Mouse (Mus musculus) forebrain, postnatal 0 days (tissue): ENCODE data around the gene Rela. TPM values are rescaled to one million over a fixed set of nuclear protein-coding genes. Genes with fewer than 3 reads are reported as not detected.

Experiments
- ATAC-seq: fragments of 200-750 bp; cut with Nextera tagmentation; 2 replicates; pipeline ENCODE4 v1.8.0; 2017; ENCODE audit warnings: mild to moderate bottlenecking, moderate library complexity
- DNase-seq: peaks from one replicate; pipeline ENCODE4 v3.0.0-alpha.2; 2015
- H3K27ac ChIP-seq: fragments of 300-500 bp; sonication (generic); 2 replicates; pipeline ENCODE4 v1.5.1; 2014; ENCODE audit warnings: low read depth, mild to moderate bottlenecking, antibody characterized with exemption, low read length, moderate library complexity, mixed read lengths
- H3K27me3 ChIP-seq: fragments of 300-500 bp; sonication (generic); 2 replicates; pipeline ENCODE4 v1.6.1; 2014; ENCODE audit warnings: mild to moderate bottlenecking, low read length, mixed read lengths; ENCODE audit not compliant: insufficient read depth
- H3K36me3 ChIP-seq: fragments of 300-500 bp; sonication (generic); 2 replicates; pipeline ENCODE4 v1.6.1; 2014; ENCODE audit warnings: mild to moderate bottlenecking, moderate library complexity; ENCODE audit not compliant: insufficient read depth
- H3K4me1 ChIP-seq: fragments of 300-500 bp; sonication (generic); 2 replicates; pipeline ENCODE4 v1.6.1; 2014; ENCODE audit warnings: antibody characterized with exemption; ENCODE audit not compliant: insufficient read depth
- H3K4me2 ChIP-seq: fragments of 300-500 bp; sonication (generic); 2 replicates; pipeline ENCODE4 v1.6.1; 2014; ENCODE audit warnings: low read depth, mild to moderate bottlenecking, moderate library complexity
- H3K4me3 ChIP-seq: fragments of 300-500 bp; sonication (generic); 2 replicates; pipeline ENCODE4 v1.5.1; 2014; ENCODE audit warnings: low read depth, low read length, mixed read lengths
- H3K9ac ChIP-seq: fragments of 300-500 bp; sonication (generic); 2 replicates; pipeline ENCODE4 v1.6.1; 2014; ENCODE audit warnings: mild to moderate bottlenecking
- H3K9me3 ChIP-seq: fragments of 300-500 bp; sonication (generic); 2 replicates; pipeline ENCODE4 v1.6.1; 2016; ENCODE audit warnings: low read length
- CTCF ChIP-seq: sonication (generic); IDR thresholded peaks from 2 replicates; pipeline ENCODE4 v1.5.1; 2016; ENCODE audit warnings: antibody characterized with exemption, control low read depth, low read depth
- WGBS: fragments of 180-500 bp; shearing (Covaris S2); extraction: QIAGEN DNeasy Blood & Tissue Kit; methylation state at CpG from one replicate; pipeline ENCODE4 v1.1.7; 2014; 5-methylcytosine and 5-hydroxymethylcytosine counted together
- polyA plus RNA-seq: library from polyadenylated mRNA; unstranded; fragments of >200 nt; fragmentation: Nextera tagmentation; extraction: Ambion mirVana; gene quantifications from 2 replicates; pipeline ENCODE4 v1.2.1, GENCODE M21; 2015
- total RNA-seq: library from RNA; depleted of rRNA; stranded (reverse); fragments of >200 nt; gene quantifications from 2 replicates; pipeline ENCODE4 v1.2.3, GENCODE M21; 2014; rRNA removed

The Rela gene
- total RNA-seq, result 23.2 and 34.8 TPM in 2 replicates
- polyA plus RNA-seq, result 26.8 and 32.3 TPM in 2 replicates

DNA sequence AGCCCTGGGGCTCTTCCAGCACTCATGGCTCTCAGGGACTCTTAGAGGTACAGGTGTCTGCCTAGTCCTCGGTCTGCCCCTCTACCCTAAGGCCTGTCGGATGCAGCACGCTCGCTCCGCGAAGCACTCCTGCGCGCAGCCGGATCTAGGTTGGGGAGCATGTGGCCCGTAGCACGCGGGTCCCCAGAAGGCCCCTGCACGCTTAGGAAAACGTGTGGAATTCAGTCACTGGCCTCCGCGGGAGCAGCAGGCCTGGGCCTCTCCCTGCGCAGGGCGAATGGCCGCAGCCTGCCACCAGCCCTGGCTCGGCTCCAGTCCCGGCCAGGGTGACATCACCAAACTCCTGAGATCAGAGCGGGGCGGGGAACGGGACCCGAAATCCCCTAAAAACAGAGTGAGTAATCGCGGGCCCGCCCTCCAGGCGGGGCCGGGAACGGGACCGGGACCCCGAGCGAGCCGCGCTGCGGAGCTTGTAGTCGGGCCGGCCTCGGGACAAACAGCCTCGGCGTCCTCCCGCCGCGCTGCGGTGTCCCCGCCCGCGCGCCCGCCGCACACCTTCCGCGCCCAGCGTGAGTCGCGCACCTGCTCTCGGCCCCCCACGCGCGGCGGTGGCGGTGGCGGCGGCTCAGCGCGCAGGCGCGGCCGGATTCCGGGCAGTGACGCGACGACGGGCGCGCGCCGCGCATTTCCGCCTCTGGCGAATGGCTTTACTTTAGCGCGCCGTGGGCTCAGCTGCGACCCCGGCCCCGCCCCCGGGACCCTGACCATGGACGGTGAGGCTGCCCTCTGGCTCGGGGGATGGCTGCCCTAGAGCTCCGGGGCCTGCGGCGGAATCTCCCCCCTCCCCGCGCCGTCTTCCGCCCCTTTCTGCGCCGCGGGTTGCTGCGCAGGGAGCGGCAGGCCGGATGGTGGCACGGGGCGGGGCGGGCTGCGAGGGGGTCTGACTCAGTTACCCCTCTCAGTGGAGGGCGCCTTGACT, at the start of gene Rela:
Rela (plus strand) TSS at position 415 of the 979 bp plus-strand sequence.
- H3K27ac ChIP-seq, result peak within 1 kb of the TSS; percentile 92
- no peaks in the 10 kb centered on the region for H3K27me3 ChIP-seq
- H3K4me3 ChIP-seq, result peak within 1 kb of the TSS; percentile 90
- H3K9me3 ChIP-seq, result no peaks in the 10 kb centered on the region
- ATAC-seq (peak; percentile 89), DNase-seq (peak; percentile 90)
- peak within 1 kb of the TSS; percentile 91 for H3K9ac ChIP-seq
- 4% methylated on average over 99 of the region's 109 CpGs for WGBS
- H3K36me3 ChIP-seq, result peaks cover 34% of the 10 kb centered on the region
- peak within 1 kb of the TSS; percentile 93 for H3K4me2 ChIP-seq
- peaks cover 13% of the 10 kb centered on the region for H3K4me1 ChIP-seq
- TF ChIP-seq CTCF, result no peak

DNA sequence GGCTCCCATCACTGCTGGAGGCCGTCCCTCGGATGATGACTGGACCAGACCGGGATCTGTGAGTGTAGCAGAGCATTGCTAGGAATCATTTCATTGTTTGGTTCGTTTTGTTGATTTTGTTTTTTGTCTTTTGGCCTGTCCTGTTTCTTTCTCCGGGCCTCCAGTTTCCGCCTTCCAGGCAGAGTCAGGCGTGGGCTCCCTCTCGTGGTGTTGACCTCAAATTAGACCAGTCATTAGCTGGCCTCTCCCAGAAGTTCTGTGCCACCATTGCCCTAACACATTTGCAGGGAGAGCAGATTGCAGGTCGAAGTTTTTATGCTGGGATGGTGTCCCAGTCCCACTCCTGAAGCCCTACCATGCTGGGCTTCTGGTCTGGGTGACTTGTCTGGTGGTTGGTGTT, 48.1 kb upstream of the Rela start:
- DNase-seq, result no peak
- Histone ChIP-seq H3K4me2 (no peak overlapping the region), H3K27me3 (no peaks in the 10 kb centered on the region), H3K9me3 (no peaks in the 10 kb centered on the region), H3K4me3 (no peak overlapping the region), H3K9ac (no peak overlapping the region), H3K36me3 (no peaks in the 10 kb centered on the region), H3K4me1 (no peaks in the 10 kb centered on the region), H3K27ac (no peak overlapping the region)
- no peak for ATAC-seq
- 83% methylated on average over 9 of the region's 9 CpGs for WGBS
- TF ChIP-seq CTCF, result no peak

DNA sequence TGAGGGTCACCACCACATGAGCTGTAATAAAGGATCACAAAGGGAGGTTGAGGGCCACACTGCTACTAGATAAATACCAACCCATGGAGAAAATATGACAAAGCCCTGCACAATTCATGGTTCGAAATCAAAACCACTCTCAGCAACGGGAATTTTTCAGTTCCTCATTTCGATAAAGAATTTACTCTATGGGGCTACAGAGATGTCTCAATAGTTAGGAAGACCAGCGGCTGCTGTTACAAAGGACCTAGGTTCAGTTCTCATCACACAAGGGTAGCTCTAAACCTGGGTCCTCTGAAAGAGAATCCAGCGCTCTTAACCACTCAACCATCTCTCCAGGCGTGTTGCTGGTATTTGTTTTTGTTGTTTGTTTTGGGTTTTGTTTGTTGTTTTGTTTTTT, 45.4 kb upstream of the Rela start:
- Histone ChIP-seq H3K4me2 (no peak overlapping the region), H3K36me3 (no peaks in the 10 kb centered on the region), H3K4me1 (no peaks in the 10 kb centered on the region), H3K9me3 (no peaks in the 10 kb centered on the region), H3K9ac (no peak overlapping the region), H3K4me3 (no peak overlapping the region), H3K27me3 (no peaks in the 10 kb centered on the region), H3K27ac (no peak overlapping the region)
- TF ChIP-seq CTCF, result no peak
- DNase-seq (no peak), ATAC-seq (no peak)
- WGBS, result 90% methylated on average over 6 of the region's 6 CpGs

GRCm38 (mm10) chr19:5599224-5599623, 38.1 kb upstream of the Rela start:
- 81% methylated on average over 4 of the region's 4 CpGs for WGBS
- no peak for DNase-seq

DNA sequence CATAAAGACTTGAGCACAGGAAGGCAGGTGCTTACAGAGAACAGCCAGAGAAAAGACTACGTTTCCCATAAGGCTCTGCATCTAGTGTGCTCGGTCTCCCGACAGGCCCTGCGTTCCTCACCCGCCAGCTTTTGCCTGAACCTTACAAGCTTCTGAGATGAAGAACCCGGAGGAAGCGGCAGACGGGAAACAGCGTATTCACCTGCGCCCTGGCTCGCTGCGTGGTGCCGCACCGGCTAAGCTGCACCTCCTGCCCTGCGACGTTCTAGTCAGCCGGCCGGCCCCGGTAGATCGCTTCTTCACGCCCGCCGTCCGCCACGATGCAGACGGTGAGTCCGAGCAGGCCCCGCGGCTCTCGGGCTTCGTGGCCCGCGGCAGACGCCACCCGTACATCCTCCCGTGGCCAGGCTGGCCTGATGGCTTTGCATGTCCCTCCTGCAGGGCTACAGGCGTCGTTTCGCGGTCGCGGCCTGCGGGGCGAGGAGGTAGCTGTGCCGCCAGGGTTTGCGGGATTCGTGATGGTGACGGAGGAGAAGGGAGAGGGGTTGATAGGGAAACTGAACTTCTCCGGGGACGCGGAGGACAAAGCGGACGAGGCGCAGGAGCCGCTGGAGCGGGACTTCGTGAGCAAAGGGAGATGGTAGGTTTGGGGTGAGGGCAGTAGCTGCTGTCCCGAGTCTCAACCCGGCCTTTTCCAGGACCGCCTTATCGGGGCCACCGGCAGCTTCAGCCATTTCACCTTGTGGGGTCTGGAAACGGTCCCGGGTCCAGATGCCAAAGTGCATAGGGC, 35.3 kb upstream of the Rela start, which contains the start of gene Rnaseh2c:
Rnaseh2c (plus strand) TSS at position 122 of the 790 bp plus-strand sequence.
- ATAC-seq, result peak; percentile 97
- 0 out of 2 replicates have a peak, but pooled peaks have one; percentile 7 for TF ChIP-seq CTCF
- under 1% methylated on average over 64 of the region's 64 CpGs for WGBS
- H3K9ac ChIP-seq, result peak within 1 kb of the TSS; percentile 78
- DNase-seq, result peak; percentile 87
- no peaks in the 10 kb centered on the region for H3K9me3 ChIP-seq
- H3K36me3 ChIP-seq, result peaks cover 42% of the 10 kb centered on the region
- H3K27ac ChIP-seq, result peak within 1 kb of the TSS; percentile 80
- H3K27me3 ChIP-seq, result no peaks in the 10 kb centered on the region
- H3K4me3 ChIP-seq, result peak within 1 kb of the TSS; percentile 70
- peaks cover 6% of the 10 kb centered on the region; the same call in 1 of the 2 replicates for H3K4me1 ChIP-seq
- H3K4me2 ChIP-seq, result peak within 1 kb of the TSS; percentile 85

More at GRCm38 (mm10) chr19:5599224-5599623, 38.1 kb upstream of the Rela start:
- peaks cover 6% of the 10 kb centered on the region; the same call in 1 of the 2 replicates for H3K4me1 ChIP-seq
- no peaks in the 10 kb centered on the region for H3K27me3 ChIP-seq
- no peak overlapping the region for H3K9ac ChIP-seq
- no peak overlapping the region for H3K27ac ChIP-seq
- H3K4me2 ChIP-seq, result no peak overlapping the region
- ATAC-seq, result no peak
- H3K4me3 ChIP-seq, result no peak overlapping the region
- H3K9me3 ChIP-seq, result no peaks in the 10 kb centered on the region
- TF ChIP-seq CTCF, result no peak
- peaks cover 15% of the 10 kb centered on the region for H3K36me3 ChIP-seq

DNA sequence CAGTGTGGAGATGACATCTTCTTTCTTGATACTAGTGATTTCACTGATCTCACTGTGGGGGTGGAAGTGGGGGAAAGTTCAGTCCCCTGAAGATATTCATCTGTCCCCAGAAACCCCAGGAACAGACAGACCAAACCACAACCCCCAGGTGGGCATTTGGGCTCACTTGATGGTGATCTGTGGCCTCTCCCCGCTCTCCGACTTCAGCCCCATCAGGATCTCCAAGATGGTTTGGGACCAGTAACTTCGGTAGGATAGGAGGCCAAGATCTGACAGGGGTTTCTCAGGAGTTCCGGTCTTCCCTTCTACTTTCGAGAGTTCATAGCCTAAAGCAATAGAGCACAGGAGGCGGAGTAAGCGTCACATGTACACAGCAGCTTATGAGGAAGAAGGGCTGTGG, 33.6 kb upstream of the Rela start:
- no peak overlapping the region for H3K9ac ChIP-seq
- ATAC-seq, result no peak
- WGBS, result 89% methylated on average over 7 of the region's 7 CpGs
- H3K4me2 ChIP-seq, result no peak overlapping the region
- DNase-seq, result no peak
- TF ChIP-seq CTCF, result no peak
- peaks cover 58% of the 10 kb centered on the region for H3K36me3 ChIP-seq
- no peak overlapping the region for H3K4me3 ChIP-seq
- peaks cover 6% of the 10 kb centered on the region; the same call in 1 of the 2 replicates for H3K4me1 ChIP-seq
- no peaks in the 10 kb centered on the region for H3K27me3 ChIP-seq
- no peak overlapping the region for H3K27ac ChIP-seq
- no peaks in the 10 kb centered on the region for H3K9me3 ChIP-seq
